Mouse (Mus musculus): ENCODE measurements around the gene Hoxb8. TPM values are rescaled to one million over a fixed set of nuclear protein-coding genes. Genes with fewer than 3 reads are reported as not detected.

Gene Hoxb8
- polyA plus RNA-seq, 1 experiment, result not detected

DNA sequence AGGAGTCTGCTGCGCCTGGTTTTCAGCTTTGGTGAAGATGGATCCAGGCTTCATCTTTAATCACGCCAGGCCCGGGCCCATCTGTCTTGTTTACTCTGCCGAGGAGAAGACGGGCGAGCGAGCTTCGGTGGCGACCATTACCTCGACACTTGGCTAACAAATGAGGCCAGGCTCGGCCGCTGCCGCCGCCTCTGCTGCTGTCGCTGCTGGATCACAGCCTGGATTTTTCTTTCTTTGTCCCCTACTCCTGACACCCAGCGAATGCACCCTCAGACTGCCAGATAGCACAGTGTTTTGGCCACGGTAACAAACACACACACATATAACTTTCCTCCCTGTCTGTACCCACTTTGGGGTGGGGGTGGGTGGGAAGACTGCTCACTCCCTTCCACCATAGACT is 39.0 kb downstream of the Hoxb8 start:
- Histone ChIP-seq H3K4me1 (ENCODE audit: control insufficient read depth, insufficient read depth, low read length) (no peaks in the 10 kb centered on the region), H3K27ac (ENCODE audit: insufficient read depth, low read length) (no peak overlapping the region), H3K4me3 (ENCODE audit: insufficient read depth, low read length) (no peak overlapping the region)
- TF ChIP-seq CTCF (IDR thresholded peaks at IDR 0.05; ENCODE audit: extremely low read depth, insufficient read depth, low read length) (no peak), POLR2A (IDR thresholded peaks at IDR 0.05; ENCODE audit: extremely low read depth, insufficient read depth, low read length) (no peak)

- no peaks in the 10 kb centered on the region for H3K4me1 ChIP-seq (ENCODE audit: control insufficient read depth, insufficient read depth, low read length)
- H3K4me3 ChIP-seq (ENCODE audit: insufficient read depth, low read length), result no peak overlapping the region
- H3K27ac ChIP-seq (ENCODE audit: insufficient read depth, low read length), result no peak overlapping the region
- no peak for TF ChIP-seq POLR2A (IDR thresholded peaks at IDR 0.05; ENCODE audit: extremely low read depth, insufficient read depth, low read length)
- TF ChIP-seq CTCF (IDR thresholded peaks at IDR 0.05; ENCODE audit: extremely low read depth, insufficient read depth, low read length), result no peak
Observed at GRCm38 (mm10) chr11:96321846-96322245, 40.1 kb downstream of the Hoxb8 start.

GRCm38 (mm10) chr11:96322738-96323137 is 41.0 kb downstream of the Hoxb8 start:
- H3K4me1 ChIP-seq (ENCODE audit: control insufficient read depth, insufficient read depth, low read length), result no peaks in the 10 kb centered on the region
- TF ChIP-seq CTCF (IDR thresholded peaks at IDR 0.05; ENCODE audit: extremely low read depth, insufficient read depth, low read length) (no peak), POLR2A (IDR thresholded peaks at IDR 0.05; ENCODE audit: extremely low read depth, insufficient read depth, low read length) (no peak)
- no peak overlapping the region for H3K4me3 ChIP-seq (ENCODE audit: insufficient read depth, low read length)
- H3K27ac ChIP-seq (ENCODE audit: insufficient read depth, low read length), result no peak overlapping the region

DNA sequence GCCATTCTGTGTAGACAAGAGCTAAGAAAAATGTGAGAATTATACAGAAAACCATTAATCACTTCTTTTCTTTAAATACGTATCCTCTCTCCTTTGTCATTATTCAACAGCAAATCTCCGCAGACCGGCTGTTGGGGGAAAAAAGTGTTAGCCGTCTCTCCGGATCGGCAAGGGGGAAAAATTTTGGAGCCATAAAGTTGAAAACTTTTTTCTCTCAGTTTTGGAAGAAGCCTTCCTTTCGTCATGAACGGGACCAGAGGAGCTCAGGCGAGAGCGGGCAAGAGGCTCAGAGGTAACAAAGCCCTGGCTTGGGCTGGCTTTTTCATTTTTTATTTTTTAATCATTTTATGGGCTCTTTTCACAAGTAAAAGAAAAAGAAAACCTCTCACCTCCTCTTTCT is 41.4 kb downstream of the Hoxb8 start, which contains the start of gene Hoxb3:
TSS of gene Hoxb3 (plus strand) at position 173 of the 400 bp plus-strand sequence.
- TF ChIP-seq CTCF (IDR thresholded peaks at IDR 0.05; ENCODE audit: extremely low read depth, insufficient read depth, low read length) (no peak), POLR2A (IDR thresholded peaks at IDR 0.05; ENCODE audit: extremely low read depth, insufficient read depth, low read length) (no peak)
- no peak within 1 kb of the TSS for H3K4me3 ChIP-seq (ENCODE audit: insufficient read depth, low read length)
- H3K4me1 ChIP-seq (ENCODE audit: control insufficient read depth, insufficient read depth, low read length), result no peaks in the 10 kb centered on the region
- H3K27ac ChIP-seq (ENCODE audit: insufficient read depth, low read length), result no peak within 1 kb of the TSS

- no peak for TF ChIP-seq POLR2A (IDR thresholded peaks at IDR 0.05; ENCODE audit: extremely low read depth, insufficient read depth, low read length)
- Histone ChIP-seq H3K4me1 (ENCODE audit: control insufficient read depth, insufficient read depth, low read length) (no peaks in the 10 kb centered on the region), H3K4me3 (ENCODE audit: insufficient read depth, low read length) (no peak overlapping the region), H3K27ac (ENCODE audit: insufficient read depth, low read length) (no peak overlapping the region)
Observed at GRCm38 (mm10) chr11:96324125-96324524, 42.4 kb downstream of the Hoxb8 start.

DNA sequence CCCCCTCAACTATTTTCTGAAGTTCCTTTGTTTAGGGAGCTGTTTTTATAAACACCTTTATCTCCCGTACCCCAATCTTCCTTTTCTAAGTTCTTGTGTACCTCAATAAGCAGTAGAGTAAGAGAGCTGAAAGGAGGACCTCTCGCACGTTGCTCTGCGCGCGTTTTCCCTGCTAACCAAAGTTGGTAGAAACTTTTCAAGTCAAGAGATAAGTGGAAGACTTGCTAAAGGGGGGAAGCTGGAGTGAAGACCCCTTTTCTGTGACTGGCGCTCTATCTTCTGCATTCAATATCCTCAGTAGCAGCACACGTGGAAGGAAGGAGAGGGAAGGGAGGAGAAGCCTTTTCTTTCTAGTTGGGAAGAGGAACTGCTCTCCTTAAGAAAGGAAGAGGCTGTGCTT is 43.3 kb downstream of the Hoxb8 start:
- Histone ChIP-seq H3K4me1 (ENCODE audit: control insufficient read depth, insufficient read depth, low read length) (no peaks in the 10 kb centered on the region), H3K4me3 (ENCODE audit: insufficient read depth, low read length) (no peak overlapping the region), H3K27ac (ENCODE audit: insufficient read depth, low read length) (no peak overlapping the region)
- no peak for TF ChIP-seq CTCF (IDR thresholded peaks at IDR 0.05; ENCODE audit: extremely low read depth, insufficient read depth, low read length)
- no peak for TF ChIP-seq POLR2A (IDR thresholded peaks at IDR 0.05; ENCODE audit: extremely low read depth, insufficient read depth, low read length)

DNA sequence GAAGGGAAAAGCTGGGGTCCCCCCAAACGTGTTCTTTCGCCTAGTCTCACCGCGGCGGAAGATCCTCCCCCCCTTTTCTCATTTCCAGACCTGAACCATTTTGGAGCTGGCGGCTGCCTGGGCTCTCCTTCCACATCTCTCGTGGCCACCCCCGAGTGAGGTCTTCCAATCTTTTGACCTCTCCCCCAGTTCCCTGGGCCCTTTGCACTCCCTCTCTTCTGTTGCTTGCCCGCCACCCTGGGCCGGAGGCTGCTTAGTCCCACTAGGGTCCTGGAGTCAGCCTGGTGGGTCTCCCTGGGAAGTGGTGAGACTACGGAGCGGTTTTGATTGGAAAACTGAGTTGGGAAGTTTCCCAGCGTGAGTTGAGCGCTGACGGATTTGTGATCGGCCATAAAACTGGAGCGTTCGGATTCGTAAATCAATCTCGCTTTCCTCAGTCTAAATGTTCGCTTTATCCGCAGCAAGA is 44.1 kb downstream of the Hoxb8 start:
- TF ChIP-seq CTCF (IDR thresholded peaks at IDR 0.05; ENCODE audit: extremely low read depth, insufficient read depth, low read length) (no peak), POLR2A (IDR thresholded peaks at IDR 0.05; ENCODE audit: extremely low read depth, insufficient read depth, low read length) (no peak)
- H3K4me1 ChIP-seq (ENCODE audit: control insufficient read depth, insufficient read depth, low read length), result no peaks in the 10 kb centered on the region
- no peak overlapping the region for H3K4me3 ChIP-seq (ENCODE audit: insufficient read depth, low read length)
- H3K27ac ChIP-seq (ENCODE audit: insufficient read depth, low read length), result no peak overlapping the region

DNA sequence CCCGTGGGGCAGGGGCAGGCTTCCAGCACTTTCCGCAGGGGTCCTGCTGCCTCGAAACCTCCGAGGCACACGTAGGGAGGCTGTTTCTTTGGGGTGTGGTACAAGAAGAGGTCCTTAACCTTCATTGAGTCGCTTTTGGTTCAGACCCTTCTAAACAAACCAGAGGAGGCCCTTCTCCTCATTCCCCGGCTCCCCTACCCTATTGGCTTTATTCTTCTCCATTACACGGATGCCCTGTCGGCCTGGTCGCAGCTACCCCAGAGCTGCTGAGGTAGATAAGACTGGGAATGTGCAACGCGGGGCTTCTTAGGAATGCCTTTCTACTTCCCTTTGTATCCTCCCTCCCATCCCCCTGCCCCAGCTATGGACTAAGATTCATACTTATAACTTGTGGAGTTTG is 45.0 kb downstream of the Hoxb8 start:
- H3K4me1 ChIP-seq (ENCODE audit: control insufficient read depth, insufficient read depth, low read length), result no peaks in the 10 kb centered on the region
- TF ChIP-seq POLR2A (IDR thresholded peaks at IDR 0.05; ENCODE audit: extremely low read depth, insufficient read depth, low read length), result no peak
- no peak overlapping the region for H3K27ac ChIP-seq (ENCODE audit: insufficient read depth, low read length)
- H3K4me3 ChIP-seq (ENCODE audit: insufficient read depth, low read length), result no peak overlapping the region

GRCm38 (mm10) chr11:96327122-96327521 is 45.4 kb downstream of the Hoxb8 start:
- Histone ChIP-seq H3K4me3 (ENCODE audit: insufficient read depth, low read length) (no peak overlapping the region), H3K4me1 (ENCODE audit: control insufficient read depth, insufficient read depth, low read length) (no peaks in the 10 kb centered on the region), H3K27ac (ENCODE audit: insufficient read depth, low read length) (no peak overlapping the region)
- TF ChIP-seq POLR2A (IDR thresholded peaks at IDR 0.05; ENCODE audit: extremely low read depth, insufficient read depth, low read length) (no peak), CTCF (IDR thresholded peaks at IDR 0.05; ENCODE audit: extremely low read depth, insufficient read depth, low read length) (no peak)

GRCm38 (mm10) chr11:96327750-96328149 is 46.0 kb downstream of the Hoxb8 start:
- no peaks in the 10 kb centered on the region for H3K4me1 ChIP-seq (ENCODE audit: control insufficient read depth, insufficient read depth, low read length)
- TF ChIP-seq CTCF (IDR thresholded peaks at IDR 0.05; ENCODE audit: extremely low read depth, insufficient read depth, low read length) (no peak), POLR2A (IDR thresholded peaks at IDR 0.05; ENCODE audit: extremely low read depth, insufficient read depth, low read length) (no peak)
- H3K27ac ChIP-seq (ENCODE audit: insufficient read depth, low read length), result no peak overlapping the region
- no peak overlapping the region for H3K4me3 ChIP-seq (ENCODE audit: insufficient read depth, low read length)

DNA sequence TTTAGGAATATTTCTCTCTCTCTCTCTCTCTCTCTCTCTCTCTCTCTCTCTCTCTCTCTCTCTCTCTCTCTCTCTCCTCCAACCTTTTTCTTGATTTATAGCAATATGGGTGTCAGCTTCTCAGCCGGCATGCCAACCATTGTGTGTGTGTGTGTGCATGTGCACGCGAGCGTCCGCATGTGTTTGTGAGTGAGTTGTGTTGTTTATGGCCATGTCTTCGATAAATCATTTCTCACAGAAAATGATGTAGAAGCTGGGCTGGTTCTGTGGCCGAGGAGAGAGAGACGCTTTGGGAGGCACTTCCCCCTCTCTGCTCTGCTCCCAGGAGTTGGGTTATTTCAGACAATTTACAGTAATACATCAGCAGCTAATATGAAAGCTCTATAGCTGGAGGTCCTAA is 46.9 kb downstream of the Hoxb8 start:
- TF ChIP-seq CTCF (IDR thresholded peaks at IDR 0.05; ENCODE audit: extremely low read depth, insufficient read depth, low read length), result no peak
- TF ChIP-seq POLR2A (IDR thresholded peaks at IDR 0.05; ENCODE audit: extremely low read depth, insufficient read depth, low read length), result no peak
- no peak overlapping the region for H3K4me3 ChIP-seq (ENCODE audit: insufficient read depth, low read length)
- no peaks in the 10 kb centered on the region for H3K4me1 ChIP-seq (ENCODE audit: control insufficient read depth, insufficient read depth, low read length)
- H3K27ac ChIP-seq (ENCODE audit: insufficient read depth, low read length), result no peak overlapping the region

All from cortical plate, adult 2 months (tissue).